Mouse (Mus musculus): ENCODE data around the gene Cpped1. TPM values are rescaled to one million over a fixed set of nuclear protein-coding genes. Genes with fewer than 3 reads are reported as not detected.

The Cpped1 gene
- polyA plus RNA-seq, 1 experiment from 2014 or later = 16.7 TPM

DNA sequence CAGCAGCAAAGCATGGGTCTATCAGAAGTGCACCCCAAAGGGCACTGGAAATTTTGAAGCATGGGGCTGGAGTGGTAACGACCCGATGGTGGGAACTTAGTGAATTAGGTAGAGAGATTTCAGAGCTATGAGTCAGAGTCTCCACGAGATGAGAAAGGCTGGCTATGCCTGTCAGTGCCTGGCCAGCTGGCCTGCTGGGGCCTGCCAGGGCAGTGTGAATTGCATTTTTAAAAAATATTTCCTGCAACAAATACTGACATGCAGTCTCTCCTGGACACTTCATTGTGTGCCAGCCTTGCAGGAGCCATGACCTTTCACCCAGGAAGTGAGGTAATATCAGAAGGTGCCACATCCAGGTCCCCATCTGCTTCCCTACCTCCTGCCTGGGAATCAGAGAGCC lies 40.8 kb downstream of the Cpped1 start:
- Histone ChIP-seq H3K4me1 (ENCODE audit: control insufficient read depth, insufficient read depth, low read length) (no peaks in the 10 kb centered on the region), H3K36me3 (ENCODE audit: control insufficient read depth, insufficient read depth, low read length) (no peaks in the 10 kb centered on the region), H3K27me3 (ENCODE audit: control insufficient read depth, insufficient read depth, low read length) (no peaks in the 10 kb centered on the region), H3K4me3 (ENCODE audit: low read depth, low read length) (no peak overlapping the region), H3K27ac (ENCODE audit: low read depth, low read length) (no peak overlapping the region), H3K9ac (ENCODE audit: low read length) (no peak overlapping the region), H3K9me3 (ENCODE audit: control insufficient read depth, low read length) (no peaks in the 10 kb centered on the region), H3K4me2 (no peak overlapping the region)
- 89% methylated on average over 3 of the region's 3 CpGs for WGBS
- DNase-seq (ENCODE audit: low spot score, missing footprints) (no peak), ATAC-seq (ENCODE audit: low FRiP score) (no peak)

DNA sequence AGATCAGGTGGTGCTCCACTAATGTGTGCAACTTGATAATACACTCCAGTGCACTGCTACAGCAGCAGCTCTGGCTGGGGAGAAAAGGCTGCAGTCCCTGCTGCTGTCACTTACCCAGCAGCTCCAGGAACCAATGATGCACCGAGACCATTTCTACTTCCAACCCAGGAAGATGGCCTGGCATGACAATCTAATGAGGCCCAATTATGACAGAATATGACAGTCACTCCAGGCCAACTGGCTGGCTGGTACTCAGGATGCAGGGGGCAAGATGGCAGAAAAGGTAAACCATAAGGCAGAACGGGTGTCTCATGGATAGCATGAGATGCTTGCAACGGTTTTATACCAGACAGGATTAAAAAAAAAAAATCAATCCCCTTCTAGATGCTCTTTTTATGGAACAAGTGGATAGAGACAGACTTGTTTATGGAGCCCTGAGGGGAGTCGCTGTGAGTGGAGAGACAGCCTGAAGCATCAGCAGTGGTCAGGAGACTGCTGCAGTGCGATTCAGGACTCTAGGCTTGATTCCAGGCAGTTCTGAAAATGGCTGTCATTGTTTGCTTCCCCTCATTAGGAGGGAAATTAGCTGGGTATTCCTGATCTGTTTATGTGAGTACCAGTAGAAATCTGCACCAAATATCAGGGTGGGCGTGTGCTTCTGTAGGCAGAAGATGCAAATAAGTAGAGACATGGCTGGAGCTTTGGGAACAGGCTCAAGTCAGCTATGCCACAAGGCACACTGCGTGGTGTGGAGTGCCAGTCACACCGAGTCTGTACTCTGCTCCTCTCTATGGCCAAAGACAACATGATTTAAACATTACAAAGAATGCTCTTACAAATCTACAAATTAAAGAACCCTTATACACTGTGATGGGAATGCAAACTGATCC lies 56.3 kb downstream of the Cpped1 start:
- Histone ChIP-seq H3K4me2 (no peak overlapping the region), H3K9ac (ENCODE audit: low read length) (no peak overlapping the region), H3K27me3 (ENCODE audit: control insufficient read depth, insufficient read depth, low read length) (no peaks in the 10 kb centered on the region), H3K4me3 (ENCODE audit: low read depth, low read length) (no peak overlapping the region), H3K27ac (ENCODE audit: low read depth, low read length) (no peak overlapping the region), H3K4me1 (ENCODE audit: control insufficient read depth, insufficient read depth, low read length) (no peaks in the 10 kb centered on the region), H3K9me3 (ENCODE audit: control insufficient read depth, low read length) (no peaks in the 10 kb centered on the region), H3K36me3 (ENCODE audit: control insufficient read depth, insufficient read depth, low read length) (no peaks in the 10 kb centered on the region)
- WGBS = 84% methylated on average over 8 of the region's 8 CpGs
- ATAC-seq (ENCODE audit: low FRiP score) (no peak), DNase-seq (ENCODE audit: low spot score, missing footprints) (no peak)

DNA sequence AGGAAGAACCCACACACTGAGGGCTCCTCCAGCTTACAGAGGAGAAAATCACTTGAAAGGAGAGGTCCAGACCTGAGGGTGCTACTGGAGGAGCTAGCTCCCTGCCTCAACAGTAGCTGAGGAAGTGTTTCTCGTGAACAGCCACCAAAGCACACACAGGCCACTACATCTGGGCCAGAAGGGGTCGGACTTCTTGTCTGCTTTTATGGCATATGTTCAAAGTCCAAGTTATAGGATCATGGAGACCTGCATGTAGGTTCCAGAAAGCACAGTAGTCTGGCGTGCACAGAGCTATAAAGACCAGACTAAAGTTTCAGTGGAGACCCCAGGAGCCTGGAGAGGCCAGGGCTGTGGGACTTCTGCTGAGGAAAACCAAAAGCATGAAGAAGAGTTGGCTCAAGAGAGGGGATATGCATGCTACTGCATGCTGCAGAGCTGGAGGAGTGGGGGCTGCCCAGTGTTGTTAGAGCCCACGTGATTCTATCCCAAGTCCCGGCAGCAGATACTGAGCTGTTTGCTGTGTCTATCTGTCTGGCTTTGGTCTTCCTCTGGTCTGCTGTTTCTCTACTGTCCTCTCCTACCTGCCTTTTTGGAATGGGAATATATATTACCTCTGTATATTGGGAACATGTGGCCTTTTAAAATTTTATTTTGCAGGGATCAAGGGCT lies 60.1 kb downstream of the Cpped1 start:
- DNase-seq (ENCODE audit: low spot score, missing footprints) = no peak
- Histone ChIP-seq H3K4me3 (ENCODE audit: low read depth, low read length) (no peak overlapping the region), H3K27me3 (ENCODE audit: control insufficient read depth, insufficient read depth, low read length) (no peaks in the 10 kb centered on the region), H3K9me3 (ENCODE audit: control insufficient read depth, low read length) (no peaks in the 10 kb centered on the region), H3K4me1 (ENCODE audit: control insufficient read depth, insufficient read depth, low read length) (no peaks in the 10 kb centered on the region), H3K9ac (ENCODE audit: low read length) (no peak overlapping the region), H3K36me3 (ENCODE audit: control insufficient read depth, insufficient read depth, low read length) (no peaks in the 10 kb centered on the region), H3K4me2 (no peak overlapping the region), H3K27ac (ENCODE audit: low read depth, low read length) (no peak overlapping the region)
- ATAC-seq (ENCODE audit: low FRiP score) = no peak
- WGBS = 81% methylated on average over 5 of the region's 5 CpGs

DNA sequence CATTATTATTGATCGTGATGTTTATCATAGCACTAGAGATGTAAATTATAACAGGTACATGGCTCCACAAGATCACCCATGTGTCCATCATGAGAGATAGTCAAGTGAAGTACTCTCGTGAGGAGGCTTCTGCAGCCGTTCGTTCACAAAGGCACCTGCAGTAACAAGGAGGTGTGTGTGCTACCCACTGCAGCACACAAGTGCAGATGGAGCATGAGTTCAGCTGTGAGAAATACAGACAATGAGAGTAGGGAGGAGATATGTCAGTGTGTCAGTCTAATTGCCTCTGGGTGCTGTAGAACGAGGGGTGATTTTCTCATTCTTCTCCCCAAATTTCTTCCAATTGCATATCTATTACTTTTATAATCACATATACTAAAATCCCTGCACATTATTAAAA lies 63.9 kb downstream of the Cpped1 start:
- no peak overlapping the region for H3K9ac ChIP-seq (ENCODE audit: low read length)
- no peak overlapping the region for H3K27ac ChIP-seq (ENCODE audit: low read depth, low read length)
- no peak for ATAC-seq (ENCODE audit: low FRiP score)
- no peak overlapping the region for H3K4me3 ChIP-seq (ENCODE audit: low read depth, low read length)
- WGBS = 87% methylated on average over 5 of the region's 5 CpGs
- no peaks in the 10 kb centered on the region for H3K9me3 ChIP-seq (ENCODE audit: control insufficient read depth, low read length)
- H3K4me1 ChIP-seq (ENCODE audit: control insufficient read depth, insufficient read depth, low read length) = no peaks in the 10 kb centered on the region
- H3K36me3 ChIP-seq (ENCODE audit: control insufficient read depth, insufficient read depth, low read length) = no peaks in the 10 kb centered on the region
- no peak for DNase-seq (ENCODE audit: low spot score, missing footprints)
- H3K27me3 ChIP-seq (ENCODE audit: control insufficient read depth, insufficient read depth, low read length) = no peaks in the 10 kb centered on the region
- H3K4me2 ChIP-seq = no peak overlapping the region

DNA sequence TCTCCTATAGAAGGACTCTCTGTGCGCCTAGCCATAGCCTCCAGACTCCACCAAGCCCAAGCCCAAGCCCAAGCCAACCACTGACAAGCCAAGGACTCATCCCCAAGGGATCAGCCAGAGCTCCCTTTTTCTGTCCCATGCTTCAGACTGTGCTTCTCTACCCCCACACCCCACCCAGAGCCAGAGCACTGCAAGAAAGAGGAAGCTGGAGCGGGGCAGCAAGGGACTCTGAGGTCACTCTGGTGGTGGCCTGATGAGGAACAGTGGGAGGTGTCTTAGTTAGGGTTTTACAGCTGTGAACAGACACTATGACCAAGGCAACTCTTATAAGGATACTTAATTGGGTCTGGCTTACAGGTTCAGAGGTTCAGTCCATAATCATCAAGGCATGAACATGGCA lies 65.8 kb downstream of the Cpped1 start:
- ATAC-seq (ENCODE audit: low FRiP score) (no peak), DNase-seq (ENCODE audit: low spot score, missing footprints) (no peak)
- Histone ChIP-seq H3K36me3 (ENCODE audit: control insufficient read depth, insufficient read depth, low read length) (no peaks in the 10 kb centered on the region), H3K4me1 (ENCODE audit: control insufficient read depth, insufficient read depth, low read length) (no peaks in the 10 kb centered on the region), H3K9ac (ENCODE audit: low read length) (no peak overlapping the region), H3K4me3 (ENCODE audit: low read depth, low read length) (no peak overlapping the region), H3K27ac (ENCODE audit: low read depth, low read length) (no peak overlapping the region), H3K9me3 (ENCODE audit: control insufficient read depth, low read length) (no peaks in the 10 kb centered on the region), H3K4me2 (no peak overlapping the region), H3K27me3 (ENCODE audit: control insufficient read depth, insufficient read depth, low read length) (no peaks in the 10 kb centered on the region)
- 81% methylated on average over 2 of the region's 2 CpGs for WGBS

DNA sequence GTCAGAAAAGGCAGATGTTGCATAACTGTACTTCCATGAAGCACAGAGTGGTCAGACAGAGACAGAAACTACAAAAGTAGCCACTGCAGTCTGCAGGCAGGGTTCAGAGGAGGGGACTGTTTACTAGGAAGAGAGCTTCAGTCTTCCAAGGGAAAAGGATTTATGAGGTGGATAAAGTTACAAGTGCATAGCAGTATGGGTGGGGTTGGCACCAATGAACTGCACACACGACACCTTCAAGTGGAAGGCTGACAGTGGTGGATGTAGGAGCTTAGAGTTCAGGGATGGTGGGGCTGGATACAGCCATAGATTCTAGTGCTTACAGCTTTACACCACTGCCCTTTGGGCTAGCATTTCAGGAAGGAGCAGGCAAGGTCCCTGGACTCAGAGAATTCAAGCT lies 75.8 kb downstream of the Cpped1 start:
- DNase-seq (ENCODE audit: low spot score, missing footprints) (no peak), ATAC-seq (ENCODE audit: low FRiP score) (no peak)
- H3K27ac ChIP-seq (ENCODE audit: low read depth, low read length) = no peak overlapping the region
- no peak overlapping the region for H3K9ac ChIP-seq (ENCODE audit: low read length)
- WGBS = 96% methylated on average over 1 of the region's 1 CpGs
- no peak overlapping the region for H3K4me3 ChIP-seq (ENCODE audit: low read depth, low read length)
- no peak overlapping the region for H3K4me2 ChIP-seq
- no peaks in the 10 kb centered on the region for H3K4me1 ChIP-seq (ENCODE audit: control insufficient read depth, insufficient read depth, low read length)
- H3K9me3 ChIP-seq (ENCODE audit: control insufficient read depth, low read length) = no peaks in the 10 kb centered on the region
- H3K36me3 ChIP-seq (ENCODE audit: control insufficient read depth, insufficient read depth, low read length) = no peaks in the 10 kb centered on the region
- no peaks in the 10 kb centered on the region for H3K27me3 ChIP-seq (ENCODE audit: control insufficient read depth, insufficient read depth, low read length)

DNA sequence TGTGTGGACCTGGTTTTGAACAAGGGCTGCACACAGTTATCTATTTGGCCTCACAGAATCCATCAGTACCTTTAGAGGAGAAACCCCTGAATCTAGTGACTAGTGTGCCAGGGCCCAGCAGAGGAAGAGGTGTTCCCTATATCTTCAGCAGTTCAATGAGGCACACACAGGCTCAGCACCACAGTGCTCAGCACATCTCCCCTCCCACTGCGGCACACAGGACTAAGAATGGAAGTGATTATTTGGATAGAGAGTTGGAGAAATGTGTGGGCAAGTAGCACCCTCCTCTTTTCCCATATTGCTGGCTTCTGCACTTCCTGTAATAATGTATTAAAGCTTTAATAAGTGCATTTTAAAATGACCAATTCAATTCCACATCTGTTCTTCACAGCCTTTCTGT lies 80.4 kb downstream of the Cpped1 start:
- Histone ChIP-seq H3K36me3 (ENCODE audit: control insufficient read depth, insufficient read depth, low read length) (no peaks in the 10 kb centered on the region), H3K27me3 (ENCODE audit: control insufficient read depth, insufficient read depth, low read length) (no peaks in the 10 kb centered on the region), H3K9me3 (ENCODE audit: control insufficient read depth, low read length) (no peaks in the 10 kb centered on the region), H3K4me2 (no peak overlapping the region), H3K4me1 (ENCODE audit: control insufficient read depth, insufficient read depth, low read length) (no peaks in the 10 kb centered on the region), H3K9ac (ENCODE audit: low read length) (no peak overlapping the region), H3K4me3 (ENCODE audit: low read depth, low read length) (no peak overlapping the region), H3K27ac (ENCODE audit: low read depth, low read length) (no peak overlapping the region)
- DNase-seq (ENCODE audit: low spot score, missing footprints) (no peak), ATAC-seq (ENCODE audit: low FRiP score) (no peak)
- WGBS = 95% methylated on average over 1 of the region's 1 CpGs

DNA sequence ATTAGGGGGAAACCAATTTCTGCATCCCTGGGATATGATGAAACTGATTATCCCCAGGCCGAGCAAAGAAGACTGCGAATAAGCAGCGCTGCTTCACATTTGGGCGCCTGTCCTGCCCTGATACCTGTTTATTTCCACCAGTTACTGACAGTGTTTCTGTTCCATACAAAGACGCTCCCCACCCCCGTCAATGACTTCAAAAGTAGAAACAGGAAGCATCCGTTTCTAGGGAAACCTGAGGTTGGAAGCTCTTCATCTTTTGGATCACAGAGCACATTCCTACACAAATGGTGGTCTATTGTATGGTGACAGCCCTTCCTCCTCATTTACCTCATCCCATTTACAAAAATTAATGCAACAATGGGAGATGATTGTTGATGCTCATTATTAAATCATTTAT lies 84.4 kb downstream of the Cpped1 start:
- Histone ChIP-seq H3K9me3 (ENCODE audit: control insufficient read depth, low read length) (no peaks in the 10 kb centered on the region), H3K4me3 (ENCODE audit: low read depth, low read length) (no peak overlapping the region), H3K9ac (ENCODE audit: low read length) (no peak overlapping the region), H3K27ac (ENCODE audit: low read depth, low read length) (no peak overlapping the region), H3K4me2 (no peak overlapping the region), H3K27me3 (ENCODE audit: control insufficient read depth, insufficient read depth, low read length) (no peaks in the 10 kb centered on the region), H3K4me1 (ENCODE audit: control insufficient read depth, insufficient read depth, low read length) (no peaks in the 10 kb centered on the region), H3K36me3 (ENCODE audit: control insufficient read depth, insufficient read depth, low read length) (no peaks in the 10 kb centered on the region)
- WGBS = 73% methylated on average over 7 of the region's 7 CpGs
- ATAC-seq (ENCODE audit: low FRiP score) (no peak), DNase-seq (ENCODE audit: low spot score, missing footprints) (no peak)

DNA sequence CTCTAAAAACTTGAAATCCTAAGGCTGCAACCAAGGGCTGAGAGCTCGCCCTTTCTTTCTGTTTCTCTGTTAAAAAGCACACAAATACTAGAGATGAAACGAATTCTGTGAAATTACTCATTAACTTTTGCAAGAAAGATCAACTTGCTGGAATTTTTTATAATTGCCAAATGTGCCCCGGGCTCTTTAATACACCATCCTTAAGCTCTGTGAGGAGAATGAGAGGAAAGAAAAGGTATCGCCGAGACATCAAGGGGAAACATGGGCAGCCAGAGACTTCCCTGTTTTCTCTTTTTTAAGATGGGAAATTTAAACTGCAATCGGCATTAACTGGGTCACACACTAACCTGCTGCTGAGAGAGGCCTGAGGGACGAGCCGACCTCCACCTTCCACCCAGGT lies 84.9 kb downstream of the Cpped1 start:
- Histone ChIP-seq H3K36me3 (ENCODE audit: control insufficient read depth, insufficient read depth, low read length) (no peaks in the 10 kb centered on the region), H3K9me3 (ENCODE audit: control insufficient read depth, low read length) (no peaks in the 10 kb centered on the region), H3K4me1 (ENCODE audit: control insufficient read depth, insufficient read depth, low read length) (no peaks in the 10 kb centered on the region), H3K27me3 (ENCODE audit: control insufficient read depth, insufficient read depth, low read length) (no peaks in the 10 kb centered on the region), H3K4me3 (ENCODE audit: low read depth, low read length) (no peak overlapping the region), H3K27ac (ENCODE audit: low read depth, low read length) (no peak overlapping the region), H3K4me2 (no peak overlapping the region), H3K9ac (ENCODE audit: low read length) (no peak overlapping the region)
- ATAC-seq (ENCODE audit: low FRiP score) (no peak), DNase-seq (ENCODE audit: low spot score, missing footprints) (no peak)
- 80% methylated on average over 8 of the region's 8 CpGs for WGBS
